Mouse (Mus musculus) Patski (cell line): ENCODE measurements around the gene Pigx. TPM values are rescaled to one million over a fixed set of nuclear protein-coding genes. Genes with fewer than 3 reads are reported as not detected.

Source experiments
- ATAC-seq: fragments of 100-300 bp; one replicate; pipeline ENCODE4 v1.8.0; 2021
- CTCF ChIA-PET: fragments of 350-600 bp; sonication (Branson Sonifier 250); formaldehyde crosslinking; loops from one replicate; lab custom pipeline; 2022; ENCODE audit warnings: inconsistent platforms; lab: Charles Lee
- POLR2A ChIA-PET: fragments of 350-600 bp; sonication (Branson Sonifier 250); formaldehyde crosslinking; loops from one replicate; lab custom pipeline; 2022; ENCODE audit warnings: antibody characterized with exemption, inconsistent platforms; lab: Charles Lee
- DNase-seq: peaks from one replicate; pipeline ENCODE4 v3.0.0-alpha.2; 2011; ENCODE audit warnings: low read depth, low spot score
- H3K27me3 ChIP-seq: fragments of 371-371 bp; one replicate; pipeline ENCODE4 v1.5.1; 2021
- CTCF ChIP-seq: fragments of 100-300 bp; IDR thresholded peaks from one replicate; pipeline ENCODE4 v1.5.1; 2021
- in situ Hi-C: fragments of 300-500 bp; cut with MboI; formaldehyde crosslinking; loops from 3 replicates; pipeline ENCODE4 v1.11.1; 2018; ENCODE audit warnings: low pct_unique_long_range_greater_than_20kb, mixed read lengths
- polyA plus RNA-seq: library from polyadenylated mRNA; unstranded; gene quantifications from one replicate; pipeline ENCODE4 v1.2.3, GENCODE M21; 2021

Pigx gene
- polyA plus RNA-seq, 1 experiment from 2014 or later = 61.5 TPM

- TF ChIP-seq CTCF = no peak
- DNase-seq (no peak), ATAC-seq (no peak)
- ChIA-PET CTCF (interaction anchor here (1.1 kb wide), 1 partner anchor 10 kb away, joined by 4 read pairs; no protein-coding TSS in a partner anchor), POLR2A (no interaction called here)
- peaks cover 16% of the 10 kb centered on the region for H3K27me3 ChIP-seq
- in situ Hi-C loops = no loop called here
Observed at GRCm38 (mm10) chr16:32125364-32125763, 25.8 kb upstream of the Pigx start.

DNA sequence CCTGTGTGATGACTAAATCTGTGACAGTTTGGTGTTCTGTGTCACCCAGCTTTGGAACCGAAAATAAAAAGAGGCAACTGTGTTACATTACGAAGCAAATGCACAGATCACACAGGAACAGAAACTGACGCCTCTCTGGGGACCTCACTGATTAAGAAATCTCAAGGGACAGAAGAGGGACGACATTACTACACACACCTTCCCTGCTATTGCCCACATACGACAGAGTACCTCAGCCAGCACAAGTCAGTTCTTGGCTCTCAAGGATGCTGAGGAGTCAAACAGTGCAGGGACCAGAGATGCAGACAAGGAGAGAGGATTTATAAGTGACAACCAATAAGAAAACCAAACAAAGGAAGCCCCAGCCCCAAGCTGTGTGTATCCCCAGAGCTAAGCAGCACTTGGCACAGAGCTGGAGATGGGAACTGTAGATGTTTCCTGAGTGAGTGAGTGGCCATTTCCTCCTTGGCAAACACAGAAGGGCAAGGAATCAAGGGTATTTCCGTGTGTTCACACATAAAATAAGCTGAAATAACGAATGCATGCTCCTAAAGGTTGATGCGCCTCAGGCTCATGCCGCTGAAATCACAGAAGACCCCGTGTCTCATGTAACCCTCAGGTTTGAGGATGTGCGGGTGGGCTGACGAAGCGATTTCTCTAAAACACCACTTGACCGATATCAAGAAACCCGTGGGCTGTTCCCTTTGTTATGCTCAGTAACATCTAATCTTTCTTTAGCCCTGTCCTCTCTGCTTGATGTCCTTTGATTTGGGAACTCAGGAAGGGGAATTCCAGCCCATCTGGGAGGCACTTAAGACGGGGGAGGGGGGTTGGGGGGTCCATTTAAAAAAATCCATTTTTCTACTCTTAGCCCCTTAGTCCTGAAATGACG is 25.1 kb upstream of the Pigx start:
- DNase-seq (no peak), ATAC-seq (no peak)
- peaks cover 16% of the 10 kb centered on the region for H3K27me3 ChIP-seq
- in situ Hi-C loops = loop anchor here (25.0 kb wide), 1 partner anchor 338 kb away; no protein-coding TSS in a partner anchor
- TF ChIP-seq CTCF = no peak
- ChIA-PET POLR2A (no interaction called here), CTCF (interaction anchor here (1.1 kb wide), 1 partner anchor 11 kb away, joined by 4 read pairs; no protein-coding TSS in a partner anchor)

DNA sequence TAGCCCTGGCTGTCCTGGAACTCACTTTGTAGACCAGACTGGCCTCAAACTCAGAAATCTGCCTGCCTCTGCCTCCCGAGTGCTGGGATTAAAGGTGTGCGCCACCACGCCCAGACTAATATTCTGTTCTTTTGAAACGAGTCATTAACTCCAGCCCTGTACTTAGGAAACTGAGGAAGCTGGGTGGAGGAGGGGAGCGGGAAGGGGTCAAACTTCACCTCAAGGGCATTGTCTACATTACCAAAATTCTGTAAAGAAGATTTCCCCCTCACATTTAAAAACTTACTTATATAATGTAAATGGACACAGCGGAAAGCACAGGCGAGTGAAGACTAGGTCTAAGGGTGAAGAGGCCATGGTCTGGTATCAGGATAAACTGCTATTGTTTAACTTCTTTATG is 24.5 kb upstream of the Pigx start:
- H3K27me3 ChIP-seq = peaks cover 16% of the 10 kb centered on the region
- in situ Hi-C loops = loop anchor here (25.0 kb wide), 1 partner anchor 338 kb away; no protein-coding TSS in a partner anchor
- ATAC-seq (no peak), DNase-seq (no peak)
- ChIA-PET CTCF (no interaction called here), POLR2A (interaction anchor here (0.6 kb wide), 1 partner anchor 175 kb away, joined by 3 read pairs; no protein-coding TSS in a partner anchor)
- no peak for TF ChIP-seq CTCF

DNA sequence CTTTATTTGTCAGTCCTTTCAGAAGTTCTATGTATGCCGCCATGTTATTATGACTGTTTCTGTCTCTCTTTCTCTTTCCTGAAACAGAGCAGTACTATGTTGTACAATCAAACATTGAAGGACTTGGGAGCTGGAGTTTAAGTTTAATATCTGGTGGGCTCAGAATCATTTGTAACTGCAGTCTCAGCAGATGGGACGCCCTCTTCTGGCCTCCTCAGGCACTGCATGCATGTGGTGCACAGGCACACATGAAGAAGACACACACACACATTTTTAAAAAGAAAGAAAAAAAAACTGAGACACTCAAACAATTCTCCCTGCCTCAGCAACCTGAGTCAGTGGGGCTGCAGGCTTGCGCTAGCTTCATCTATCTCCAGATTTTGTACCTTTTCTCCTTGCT is 20.9 kb upstream of the Pigx start:
- POLR2A ChIA-PET = no interaction called here
- in situ Hi-C loops = loop anchor here (25.0 kb wide), 1 partner anchor 342 kb away; no protein-coding TSS in a partner anchor

DNA sequence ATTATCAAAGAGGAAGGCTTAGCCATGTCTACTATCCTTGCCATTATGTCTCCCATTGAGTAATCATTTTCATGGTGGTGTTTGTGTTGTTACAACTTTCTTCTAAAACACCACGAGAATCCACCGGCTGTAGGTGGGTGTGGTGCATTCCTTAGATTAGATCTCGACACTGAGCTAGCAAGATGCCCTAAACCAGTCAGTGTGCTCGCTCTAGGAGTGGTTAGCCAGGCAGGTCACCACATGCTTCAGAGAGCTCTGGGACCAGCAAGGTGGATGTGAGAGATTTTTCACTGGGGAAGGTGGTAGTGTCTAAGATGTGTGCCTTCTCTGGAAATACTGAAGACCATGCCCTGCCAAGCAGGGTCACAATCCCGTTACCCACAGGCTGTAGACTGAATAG is 16.6 kb upstream of the Pigx start:
- DNase-seq (no peak), ATAC-seq (no peak)
- in situ Hi-C loops = loop anchor here (5.0 to 25.0 kb wide), 2 partner anchors 346 to 386 kb away; no protein-coding TSS in a partner anchor
- H3K27me3 ChIP-seq = peaks cover under 1% of the 10 kb centered on the region
- no peak for TF ChIP-seq CTCF
- CTCF ChIA-PET = no interaction called here
- POLR2A ChIA-PET = no interaction called here

More for the DNA sequence above, 20.9 kb upstream of the Pigx start:
- H3K27me3 ChIP-seq = peaks cover 16% of the 10 kb centered on the region
- ATAC-seq (no peak), DNase-seq (no peak)
- CTCF ChIA-PET = no interaction called here
- TF ChIP-seq CTCF = no peak

- in situ Hi-C loops = loop anchor here (5.0 to 25.0 kb wide), 2 partner anchors 347 to 387 kb away; no protein-coding TSS in a partner anchor
- no peak for TF ChIP-seq CTCF
Observed at GRCm38 (mm10) chr16:32115781-32116180, 16.2 kb upstream of the Pigx start.

GRCm38 (mm10) chr16:32114968-32115695 is 15.6 kb upstream of the Pigx start:
- CTCF ChIA-PET = no interaction called here
- peak; percentile 96 for TF ChIP-seq CTCF
- no peak for ATAC-seq
- H3K27me3 ChIP-seq = no peaks in the 10 kb centered on the region
- in situ Hi-C loops = loop anchor here (5.0 to 25.0 kb wide), 2 partner anchors 347 to 387 kb away; no protein-coding TSS in a partner anchor
- no peak for DNase-seq
- POLR2A ChIA-PET = interaction anchor here (0.6 kb wide), 1 partner anchor 130 kb away, joined by 3 read pairs; no protein-coding TSS in a partner anchor

More at GRCm38 (mm10) chr16:32115781-32116180, 16.2 kb upstream of the Pigx start:
- DNase-seq = no peak
- no peaks in the 10 kb centered on the region for H3K27me3 ChIP-seq
- ChIA-PET CTCF (no interaction called here), POLR2A (interaction anchor here (0.6 kb wide), 1 partner anchor 130 kb away, joined by 3 read pairs; no protein-coding TSS in a partner anchor)
- ATAC-seq = no peak

GRCm38 (mm10) chr16:32114406-32114805 is 14.9 kb upstream of the Pigx start:
- DNase-seq = no peak
- ChIA-PET CTCF (no interaction called here), POLR2A (no interaction called here)
- TF ChIP-seq CTCF = no peak
- ATAC-seq = no peak
- no peaks in the 10 kb centered on the region for H3K27me3 ChIP-seq
- in situ Hi-C loops = loop anchor here (25.0 kb wide), 1 partner anchor 348 kb away; no protein-coding TSS in a partner anchor

GRCm38 (mm10) chr16:32113541-32114218 is 14.1 kb upstream of the Pigx start:
- ATAC-seq = no peak
- in situ Hi-C loops = loop anchor here (25.0 kb wide), 1 partner anchor 349 kb away; no protein-coding TSS in a partner anchor
- CTCF ChIA-PET = interaction anchor here (0.9 kb wide), 1 partner anchor 11 kb away, joined by 3 read pairs; no protein-coding TSS in a partner anchor

More at GRCm38 (mm10) chr16:32113541-32114218, 14.1 kb upstream of the Pigx start:
- TF ChIP-seq CTCF = no peak
- no peaks in the 10 kb centered on the region for H3K27me3 ChIP-seq
- POLR2A ChIA-PET = no interaction called here
- no peak for DNase-seq
